Mouse (Mus musculus) bone marrow macrophage, adult 2 months (primary cell): ENCODE measurements around the gene Ephx1.

ENCODE experiments used
- CTCF ChIP-seq: IDR thresholded peaks from 2 replicates; pipeline ENCODE4 v1.5.1; 2012; ENCODE audit warnings: low read depth, mild to moderate bottlenecking, low read length, moderate library complexity
- POLR2A ChIP-seq: IDR thresholded peaks from 2 replicates; pipeline ENCODE4 v1.6.1; 2012; ENCODE audit warnings: mild to moderate bottlenecking, low read depth, low read length, borderline replicate concordance

DNA sequence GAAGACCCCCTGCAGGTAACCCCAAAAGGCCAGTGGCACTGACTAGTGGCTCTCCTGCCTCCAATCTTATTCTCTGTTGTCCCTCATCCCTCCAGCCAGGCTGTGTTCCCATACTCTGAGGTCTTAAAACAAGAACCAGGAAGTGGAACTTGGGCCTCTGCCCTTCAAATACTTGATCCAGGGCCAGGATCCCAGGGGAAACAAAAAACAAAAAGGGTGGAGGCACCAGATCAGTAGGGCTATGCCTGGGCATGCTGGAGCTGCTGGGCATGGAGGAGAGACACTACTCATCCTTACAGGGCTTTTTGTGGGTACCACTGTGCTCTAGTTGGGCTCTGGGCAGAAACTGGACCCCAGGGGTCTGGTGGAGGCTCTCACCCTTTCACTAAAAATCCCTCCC, 5.1 kb downstream of the Ephx1 start:
- TF ChIP-seq CTCF, result no peak
- no peak for TF ChIP-seq POLR2A
